Mouse (Mus musculus): Measurements from ENCODE around the gene Ccdc175.
A peak's percentile ranks its signal among the peaks of the same experiment; 100 is the strongest.

Gene Ccdc175

DNA sequence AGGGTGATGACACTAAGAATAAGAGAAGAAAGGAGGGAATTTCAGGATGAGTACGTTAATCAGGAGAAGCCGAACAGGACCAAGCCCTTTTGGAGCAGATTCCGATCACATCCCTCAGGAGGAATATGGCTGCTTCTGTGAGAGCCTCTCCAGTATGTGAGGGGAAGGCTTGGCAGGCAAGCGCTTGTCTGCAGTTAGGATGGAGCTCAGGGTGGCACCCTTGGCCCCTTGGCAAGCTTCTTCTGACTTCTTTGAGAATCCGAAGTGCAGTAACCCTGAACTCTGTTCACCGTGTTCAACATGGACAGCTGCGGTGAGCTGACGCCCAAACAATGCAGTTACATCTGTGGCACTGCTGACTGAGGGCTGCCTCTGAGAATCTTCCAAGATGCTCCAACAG, 87.9 kb downstream of the Ccdc175 start:
- no peak for DNase-seq

DNA sequence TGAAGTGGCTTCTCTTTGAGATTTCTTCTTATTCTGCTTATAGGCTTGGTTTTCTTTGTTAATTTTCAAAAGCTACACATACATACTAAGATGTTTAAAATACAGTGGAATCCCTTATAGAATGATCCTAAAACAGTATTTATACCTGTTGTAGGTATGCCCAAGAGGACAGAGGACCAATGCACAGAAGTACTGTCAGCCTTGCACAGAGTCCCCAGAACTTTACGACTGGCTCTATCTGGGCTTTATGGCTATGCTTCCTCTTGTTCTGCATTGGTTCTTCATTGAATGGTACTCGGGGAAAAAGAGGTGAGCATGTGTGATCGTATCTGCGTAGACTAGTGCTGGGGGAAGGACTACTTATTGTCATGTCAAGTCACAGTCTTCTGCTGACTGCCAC, 95.0 kb downstream of the Ccdc175 start:
- no peak for DNase-seq

DNA sequence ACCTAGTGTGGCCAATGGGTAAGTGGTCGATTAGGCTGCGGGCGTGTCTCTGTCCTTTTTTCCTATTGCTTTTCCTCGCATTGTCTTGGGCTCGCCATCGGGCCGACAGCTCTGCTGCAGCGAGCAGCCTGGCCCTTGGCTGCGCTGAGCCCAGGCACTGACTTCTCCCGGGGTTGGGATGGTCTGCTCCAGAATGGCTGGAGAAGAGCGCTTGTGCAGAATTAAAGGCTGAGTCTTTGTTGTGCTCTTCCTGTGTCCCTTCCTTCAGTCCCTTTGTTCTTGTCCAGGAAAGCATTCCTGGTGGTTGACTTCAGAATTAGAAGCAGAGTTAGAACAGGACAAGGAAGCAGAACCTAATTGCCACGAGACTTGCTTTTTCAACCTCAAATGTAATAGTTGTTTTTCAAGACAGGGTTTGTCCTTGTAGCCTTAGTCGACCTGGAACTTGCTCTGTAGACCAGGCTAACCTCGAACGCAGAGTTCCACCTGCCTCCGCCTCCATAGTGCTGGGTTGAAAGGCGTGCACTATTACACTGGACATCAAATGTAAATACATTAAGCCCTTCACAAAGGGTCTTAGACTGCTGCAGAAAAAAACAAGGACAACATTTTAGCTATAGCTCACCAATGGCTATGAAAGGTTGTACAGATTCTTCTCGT, 98.5 kb downstream of the Ccdc175 start:
- no peak for DNase-seq

GRCm38 (mm10) chr12:72085329-72086165, 99.3 kb downstream of the Ccdc175 start, which contains the start of the genes L3hypdh and Jkamp:
Gene L3hypdh (minus strand): TSS chr12:72085439.
Gene Jkamp (plus strand): TSS chr12:72085589.
- peak; percentile 100 for DNase-seq

- DNase-seq: no peak
Measured at GRCm38 (mm10) chr12:72085024-72085328, 99.9 kb downstream of the Ccdc175 start.

GRCm38 (mm10) chr12:72084261-72085023, 100.4 kb downstream of the Ccdc175 start:
- DNase-seq: peak; percentile 63

DNA sequence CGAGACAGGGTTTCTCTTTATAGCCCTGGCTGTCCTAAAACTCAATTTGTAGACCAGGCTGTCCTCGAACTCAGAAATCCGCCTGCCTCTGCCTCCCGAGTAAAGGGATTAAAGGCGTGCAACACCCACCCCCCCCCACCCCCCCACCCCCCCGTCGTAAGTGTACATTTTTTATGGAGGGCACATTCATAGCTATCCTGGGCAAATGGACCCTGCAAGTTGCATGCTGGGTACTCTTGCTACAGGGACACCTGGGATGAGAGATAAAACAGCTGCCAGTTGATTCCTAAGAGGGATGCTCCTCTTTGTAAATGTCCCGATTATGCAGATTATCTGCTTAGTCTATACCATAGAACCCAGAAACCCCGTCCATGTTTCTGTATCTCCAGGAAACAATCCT, 101.6 kb downstream of the Ccdc175 start:
- DNase-seq: no peak

DNA sequence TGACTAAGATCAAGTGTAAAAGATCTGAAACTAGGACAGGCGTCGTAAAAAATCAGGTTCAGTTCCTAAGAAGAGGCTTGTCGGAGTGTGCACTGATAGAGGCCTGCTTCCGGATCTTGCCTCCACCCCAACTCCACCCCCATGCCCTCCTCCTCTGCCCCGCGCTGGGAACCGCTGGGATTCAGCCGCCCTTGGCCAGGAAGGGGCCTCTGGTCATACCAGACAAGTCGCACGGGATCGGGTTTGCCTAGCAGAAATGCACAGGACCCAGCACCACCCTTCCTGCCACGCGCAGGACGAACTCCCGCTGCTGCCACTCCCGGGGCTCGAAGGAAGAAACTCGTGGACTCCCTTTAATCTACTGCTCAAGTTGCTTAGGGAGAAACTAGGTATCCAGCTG, 102.5 kb downstream of the Ccdc175 start:
- DNase-seq: peak; percentile 52

DNA sequence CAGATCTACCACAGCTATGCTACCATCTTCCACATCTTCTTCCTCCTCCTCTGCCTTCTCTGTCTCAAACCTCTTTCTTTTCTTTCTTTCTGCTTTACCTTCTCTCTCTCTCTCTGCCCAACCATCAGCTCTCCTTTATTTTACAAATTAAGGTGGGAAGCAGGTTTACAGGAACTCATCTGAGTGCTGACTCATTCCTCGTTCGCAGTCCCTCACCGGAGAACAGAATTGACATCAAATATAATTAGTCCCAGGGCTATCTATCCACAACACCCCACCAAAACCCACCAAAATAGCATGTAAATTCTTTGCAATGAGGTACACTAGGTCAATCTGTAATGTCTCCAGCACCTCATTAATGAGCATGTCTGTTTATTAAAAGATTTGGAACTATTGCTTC, 102.9 kb downstream of the Ccdc175 start:
- DNase-seq: no peak

- no peak for DNase-seq
Measured at GRCm38 (mm10) chr12:72078248-72078647, 106.6 kb downstream of the Ccdc175 start.

DNA sequence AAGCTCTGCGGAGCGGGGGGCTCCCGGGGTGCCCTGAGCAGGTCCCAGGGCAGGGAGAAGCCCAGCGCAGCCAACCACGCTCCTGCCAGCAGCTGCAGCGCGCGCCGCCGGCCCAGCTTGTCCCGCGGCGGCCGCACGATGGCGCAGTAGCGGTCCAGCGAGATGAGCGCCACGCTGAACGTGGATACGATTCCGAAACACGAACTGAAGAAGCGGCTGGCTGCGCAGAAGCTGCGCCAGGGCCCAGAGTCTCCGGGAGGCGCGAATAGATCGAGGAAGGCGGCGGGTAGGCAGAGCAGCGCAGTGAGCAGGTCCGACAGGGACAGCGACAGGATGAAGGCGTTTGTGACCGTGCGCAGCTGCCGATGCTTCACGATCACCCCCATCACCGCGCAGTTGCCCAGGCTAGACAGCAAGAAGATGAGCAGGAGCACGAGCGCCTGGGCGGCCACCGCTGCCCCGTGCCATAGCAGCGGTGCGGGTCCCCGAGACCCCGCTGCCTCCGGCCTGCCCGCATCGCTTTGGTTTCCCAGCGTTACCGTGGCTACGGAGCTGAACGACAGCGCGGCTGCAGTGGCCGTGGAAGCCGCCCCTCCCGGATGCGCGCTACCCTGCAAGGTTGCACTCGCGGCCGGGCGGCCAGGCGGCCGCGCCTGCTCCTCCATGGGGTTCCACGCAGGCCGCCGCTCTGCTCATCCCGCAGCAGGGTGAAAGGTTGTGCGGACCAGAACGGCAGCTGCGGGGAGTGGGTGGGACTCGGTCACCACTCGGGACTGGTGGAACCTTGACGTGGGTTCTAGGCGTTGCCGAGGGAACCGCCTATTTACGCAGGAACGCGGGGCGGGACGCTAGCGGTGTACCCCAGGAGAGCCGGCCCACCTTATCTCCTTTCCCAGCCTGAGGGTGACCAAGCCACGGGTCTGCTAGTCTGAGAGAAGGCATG, 114.2 kb downstream of the Ccdc175 start, which contains the start of gene Gpr135:
TSS of gene Gpr135 (minus strand) at position 799 of the 943 bp plus-strand sequence.
- peak; percentile 88 for DNase-seq

- no peak for DNase-seq
Measured at GRCm38 (mm10) chr12:72069626-72070326, 115.1 kb downstream of the Ccdc175 start.

DNA sequence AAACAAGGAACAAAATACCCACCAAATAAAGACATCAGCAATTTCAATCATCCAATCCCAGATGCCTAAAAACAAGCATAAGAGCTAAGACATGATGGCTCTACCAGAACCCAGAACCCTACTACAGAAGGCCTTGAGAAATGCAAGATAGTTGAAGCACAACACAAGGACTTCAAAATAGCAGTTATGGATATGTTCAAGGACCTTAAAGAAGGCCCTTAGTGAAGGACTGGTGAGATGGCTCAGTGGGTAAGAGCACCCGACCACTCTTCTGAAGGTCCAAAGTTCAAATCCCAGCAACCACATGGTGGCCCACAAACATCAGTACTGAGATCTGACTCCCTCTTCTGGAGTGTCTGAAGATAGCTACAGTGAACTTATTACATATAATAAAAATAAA, 127.0 kb downstream of the Ccdc175 start:
- no peak for DNase-seq

DNA sequence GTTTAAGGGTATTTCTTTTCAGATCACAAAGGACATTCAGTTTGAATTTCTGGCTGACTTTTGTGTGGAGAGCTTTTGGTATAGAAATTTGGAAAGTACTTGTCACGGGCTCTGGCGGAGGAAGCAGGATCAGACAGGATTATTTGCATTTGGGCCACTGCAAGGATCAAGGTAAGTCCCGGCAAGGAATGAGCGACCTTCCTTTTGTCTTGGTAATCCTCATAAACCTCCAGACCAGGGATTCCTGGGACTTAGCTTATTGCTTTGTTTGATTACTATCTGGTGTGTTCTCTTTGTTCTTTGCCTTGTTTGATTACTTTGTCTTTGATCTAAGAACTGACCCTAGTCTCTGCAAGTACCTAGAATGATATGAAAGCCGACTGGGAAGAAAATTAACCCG, 131.0 kb downstream of the Ccdc175 start:
- DNase-seq: no peak

DNA sequence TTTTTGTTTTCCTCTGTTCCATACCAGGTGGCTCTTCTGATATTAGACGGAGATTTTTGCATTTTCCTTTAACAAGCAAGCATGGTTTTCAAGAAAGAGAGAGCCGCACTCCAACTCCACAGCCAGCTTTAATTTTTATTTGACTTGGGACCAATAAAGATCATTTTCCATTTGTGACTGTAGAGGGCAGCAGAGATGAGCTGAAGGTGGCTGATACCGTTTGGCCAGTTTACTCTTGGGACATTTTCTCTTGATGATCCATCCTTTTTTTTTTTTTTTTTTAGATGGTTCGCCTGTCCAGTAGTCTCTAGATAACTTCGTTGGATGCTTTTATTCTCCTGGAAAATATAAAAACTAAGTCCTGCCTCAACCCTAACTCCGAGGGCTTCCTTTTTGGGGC, 131.5 kb downstream of the Ccdc175 start:
- DNase-seq: peak; percentile 51

DNA sequence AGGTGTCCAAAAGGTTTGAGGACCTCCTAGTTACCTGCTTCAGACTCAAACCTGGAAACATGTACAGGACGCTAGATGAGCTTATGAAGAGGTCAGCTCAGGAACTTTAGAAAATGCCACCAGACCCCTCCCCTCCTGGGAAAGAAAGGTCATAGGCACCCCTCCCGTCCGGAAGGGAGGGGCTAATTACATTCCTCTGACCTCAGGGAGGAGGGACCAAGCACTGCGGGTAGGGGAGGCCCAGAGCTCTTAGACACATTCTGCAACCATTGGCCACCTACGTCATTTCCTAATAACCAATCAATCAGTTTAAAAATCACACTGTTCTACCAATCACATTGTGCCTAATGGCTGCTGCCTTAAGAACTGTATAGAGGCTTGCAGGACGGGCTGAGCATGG, 132.3 kb downstream of the Ccdc175 start:
- DNase-seq: no peak

All from lung, postnatal 10 days (tissue).